Mouse (Mus musculus) heart, embryonic 11.5 days (tissue): ENCODE data around the gene P3h3. TPM values are rescaled to one million over a fixed set of nuclear protein-coding genes. Genes with fewer than 3 reads are reported as not detected.

Experiments
- ATAC-seq: fragments of 200-750 bp; cut with Nextera tagmentation; replicated peaks from 2 replicates; pipeline ENCODE4 v1.8.0; 2017; ENCODE audit warnings: moderate library complexity; ENCODE audit not compliant: insufficient number of reproducible peaks, low FRiP score, low TSS enrichment
- H3K27ac ChIP-seq: fragments of 300-500 bp; sonication (generic); 2 replicates; pipeline ENCODE4 v1.5.1; 2014; ENCODE audit warnings: mild to moderate bottlenecking, low read depth, low read length
- H3K27me3 ChIP-seq: fragments of 300-500 bp; sonication (generic); 2 replicates; pipeline ENCODE4 v1.6.1; 2014; ENCODE audit warnings: mild to moderate bottlenecking, low read length, mixed read lengths; ENCODE audit not compliant: control insufficient read depth, insufficient read depth
- H3K36me3 ChIP-seq: fragments of 300-500 bp; sonication (generic); 2 replicates; pipeline ENCODE4 v1.6.1; 2014; ENCODE audit warnings: mild to moderate bottlenecking, low read length, moderate library complexity, mixed read lengths; ENCODE audit not compliant: control insufficient read depth, insufficient read depth
- H3K4me1 ChIP-seq: fragments of 300-500 bp; sonication (generic); 2 replicates; pipeline ENCODE4 v1.6.1; 2014; ENCODE audit warnings: low read length; ENCODE audit not compliant: control insufficient read depth, insufficient read depth
- H3K4me2 ChIP-seq: fragments of 300-500 bp; sonication (generic); 2 replicates; pipeline ENCODE4 v1.6.1; 2014; ENCODE audit warnings: mild to moderate bottlenecking, moderate library complexity
- H3K4me3 ChIP-seq: fragments of 300-500 bp; sonication (generic); 2 replicates; pipeline ENCODE4 v1.5.1; 2014; ENCODE audit warnings: low read depth, low read length
- H3K9ac ChIP-seq: fragments of 300-500 bp; sonication (generic); 2 replicates; pipeline ENCODE4 v1.6.1; 2014; ENCODE audit warnings: mild to moderate bottlenecking, low read depth, low read length, moderate library complexity
- H3K9me3 ChIP-seq: fragments of 300-500 bp; sonication (generic); replicated peaks from 2 replicates; pipeline ENCODE4 v1.6.1; 2016; ENCODE audit warnings: low read length; ENCODE audit not compliant: control insufficient read depth
- WGBS: fragments of 180-500 bp; shearing (Covaris S2); extraction: QIAGEN DNeasy Blood & Tissue Kit; methylation state at CpG from one replicate; pipeline ENCODE4 v1.1.7; 2014; ENCODE audit not compliant: insufficient replicate concordance; 5-methylcytosine and 5-hydroxymethylcytosine counted together
- polyA plus RNA-seq: library from polyadenylated mRNA; unstranded; fragments of >200 nt; fragmentation: Nextera tagmentation; extraction: Ambion mirVana; gene quantifications from 2 replicates; pipeline ENCODE4 v1.2.1, GENCODE M21; 2014

Gene P3h3
- polyA plus RNA-seq, 1 experiment from 2014 or later = 13.8 TPM

DNA sequence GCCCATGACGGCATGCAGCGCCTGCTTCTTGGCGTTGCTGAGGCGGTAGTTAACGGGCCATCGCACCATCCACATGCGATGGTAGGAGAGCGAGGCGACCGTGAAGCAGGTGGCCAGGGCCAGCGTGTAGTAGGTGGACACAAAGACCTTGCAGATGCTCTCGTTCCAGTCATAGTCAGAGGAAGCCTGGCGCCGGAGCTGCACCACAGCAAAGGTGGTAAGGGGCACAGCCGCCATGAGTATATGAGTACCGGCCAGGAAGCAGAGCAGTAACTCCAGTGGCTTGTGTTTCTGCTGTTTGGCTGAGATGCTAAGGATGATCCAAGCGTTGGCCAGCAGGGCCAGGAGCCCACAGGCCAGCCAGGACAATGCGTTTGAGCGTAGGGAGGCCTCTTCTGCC lies 3.7 kb upstream of the P3h3 start:
- ATAC-seq = no peak
- peaks cover 33% of the 10 kb centered on the region for H3K27me3 ChIP-seq
- 78% methylated on average over 19 of the region's 19 CpGs for WGBS

DNA sequence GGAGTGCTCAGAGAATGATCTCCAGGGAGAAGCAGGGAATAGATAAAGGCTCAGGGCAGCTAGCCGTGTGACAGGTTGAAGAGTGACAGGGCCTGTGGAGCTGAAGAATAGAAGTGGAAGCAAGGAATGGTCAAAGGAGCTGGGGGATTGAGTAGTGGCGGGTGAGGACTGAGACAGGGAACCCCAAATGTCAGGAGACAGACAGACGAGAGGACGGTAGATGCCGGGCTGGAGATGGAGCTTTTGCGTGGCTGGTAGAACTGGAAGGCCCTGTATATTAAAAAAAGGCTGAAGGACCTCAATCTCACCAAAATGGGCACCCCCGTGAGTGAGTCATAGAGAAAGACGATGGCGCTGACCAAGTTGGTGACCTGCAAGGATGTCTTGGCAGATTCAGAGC lies 3.0 kb upstream of the P3h3 start:
- peaks cover 26% of the 10 kb centered on the region for H3K4me1 ChIP-seq
- no peak for ATAC-seq
- no peak overlapping the region for H3K9ac ChIP-seq
- H3K36me3 ChIP-seq = no peaks in the 10 kb centered on the region
- H3K4me2 ChIP-seq = no peak overlapping the region
- 72% methylated on average over 9 of the region's 9 CpGs for WGBS
- no peaks in the 10 kb centered on the region for H3K9me3 ChIP-seq
- H3K4me3 ChIP-seq = no peak overlapping the region
- H3K27ac ChIP-seq = no peak overlapping the region
- H3K27me3 ChIP-seq = peaks cover 33% of the 10 kb centered on the region

More for the DNA sequence above, 3.7 kb upstream of the P3h3 start:
- Histone ChIP-seq H3K36me3 (no peaks in the 10 kb centered on the region), H3K9ac (no peak overlapping the region), H3K4me2 (no peak overlapping the region), H3K9me3 (no peaks in the 10 kb centered on the region), H3K4me1 (peaks cover 20% of the 10 kb centered on the region), H3K4me3 (no peak overlapping the region), H3K27ac (no peak overlapping the region)

DNA sequence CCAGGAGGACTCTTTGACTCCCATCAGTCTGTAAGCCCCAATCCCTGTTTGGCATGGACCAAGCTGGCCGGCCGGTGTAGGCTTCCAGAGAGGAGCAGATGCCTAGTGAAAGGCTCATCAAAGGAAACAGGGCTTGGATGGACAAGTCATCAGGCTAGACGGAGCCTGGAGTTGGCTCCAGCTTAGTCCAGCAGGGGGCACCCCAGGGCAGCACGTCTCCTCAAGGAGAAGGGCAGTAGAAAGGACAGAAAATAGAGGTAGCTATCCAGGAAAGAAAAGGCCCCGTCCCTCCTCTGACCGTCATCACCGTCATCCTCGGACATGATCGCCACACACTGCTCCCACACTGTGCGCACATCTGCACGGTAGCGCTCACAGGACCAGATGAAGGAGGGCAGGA lies 2.2 kb upstream of the P3h3 start:
- Histone ChIP-seq H3K9ac (no peak overlapping the region), H3K27me3 (peaks cover 31% of the 10 kb centered on the region), H3K4me1 (peaks cover 26% of the 10 kb centered on the region), H3K9me3 (no peaks in the 10 kb centered on the region), H3K4me2 (peak overlapping the region; percentile 19; the same call in 1 of the 2 replicates), H3K27ac (no peak overlapping the region), H3K4me3 (no peak overlapping the region; the same call in 1 of the 2 replicates), H3K36me3 (no peaks in the 10 kb centered on the region)
- 0 out of 2 replicates have a peak, but pooled peaks have one; percentile 1 for ATAC-seq
- WGBS = 6% methylated on average over 12 of the region's 12 CpGs

DNA sequence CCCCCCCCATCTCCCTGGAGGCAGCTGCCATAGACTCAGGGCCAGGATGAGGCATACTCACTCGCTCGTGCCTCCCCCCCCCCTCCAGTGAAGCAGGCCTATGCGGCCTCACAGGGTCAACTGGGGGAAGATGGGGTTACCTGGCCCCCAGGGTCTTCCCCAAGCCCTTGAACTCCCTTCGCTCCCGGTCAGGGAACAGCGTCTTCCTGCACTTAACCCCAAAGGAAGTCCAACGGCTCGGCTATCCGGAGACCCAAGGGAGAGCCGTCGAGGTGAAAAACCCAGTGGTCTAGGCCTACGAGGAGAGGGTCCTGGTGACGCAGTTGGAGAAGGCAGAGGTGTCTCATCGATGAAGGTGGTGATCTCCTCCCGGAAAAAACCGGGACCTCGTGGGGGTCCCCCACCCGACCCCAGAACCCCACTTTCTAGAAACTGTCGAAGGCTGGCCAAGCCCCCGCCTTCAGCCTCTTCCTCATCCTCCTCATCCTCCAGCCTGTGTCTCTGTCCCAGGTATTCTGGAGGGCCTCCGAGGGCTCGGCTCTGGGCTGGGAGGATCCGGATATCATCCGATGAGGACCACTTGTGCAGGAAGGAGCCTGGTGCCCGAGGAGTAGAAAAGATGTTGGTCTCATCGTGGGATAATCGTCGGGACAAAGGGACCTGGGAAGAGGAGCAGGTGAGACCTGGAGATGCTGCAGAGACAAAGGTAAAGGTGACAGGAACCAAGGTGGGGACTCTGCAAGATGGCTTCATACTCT lies 1.2 kb upstream of the P3h3 start:
- Histone ChIP-seq H3K27me3 (peaks cover 27% of the 10 kb centered on the region), H3K9ac (no peak overlapping the region), H3K27ac (no peak overlapping the region), H3K4me2 (peak overlapping the region; percentile 92), H3K36me3 (no peaks in the 10 kb centered on the region), H3K4me3 (no peak overlapping the region), H3K4me1 (peaks cover 23% of the 10 kb centered on the region), H3K9me3 (no peaks in the 10 kb centered on the region)
- 69% methylated on average over 28 of the region's 28 CpGs for WGBS
- ATAC-seq = no peak

DNA sequence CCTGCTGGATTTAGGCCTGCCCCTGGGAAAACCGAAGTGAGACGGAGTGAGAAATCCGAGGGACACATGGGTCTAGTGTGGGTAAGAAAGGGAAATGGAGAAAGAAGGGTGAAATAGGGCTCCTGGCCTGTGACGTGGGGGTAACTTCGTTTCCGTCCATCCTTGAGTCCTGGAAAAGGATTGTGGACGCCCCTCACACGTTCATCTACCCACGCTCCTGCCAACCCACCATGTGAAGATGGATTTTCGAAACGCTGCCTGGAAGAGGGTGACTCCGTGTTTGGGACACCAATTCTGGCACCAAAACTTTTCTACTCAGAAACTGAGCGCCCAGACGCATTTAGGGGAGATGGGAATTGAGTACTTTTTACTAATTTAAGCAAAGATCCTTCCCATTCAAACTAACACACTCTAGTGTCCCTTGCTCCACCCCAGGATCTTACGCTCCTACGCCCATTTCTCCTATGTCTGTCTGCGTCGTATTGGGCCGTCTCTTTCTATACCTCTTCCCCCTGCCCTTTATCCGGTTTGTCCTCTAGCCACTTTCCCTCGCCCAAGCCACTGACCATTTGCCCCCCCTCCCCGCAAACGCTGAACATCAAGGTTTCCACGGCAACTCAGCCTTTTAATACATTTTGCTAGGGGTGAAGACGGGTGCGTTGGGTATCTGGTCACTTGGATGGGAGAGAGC lies 433 bp upstream of the P3h3 start:
- Histone ChIP-seq H3K27me3 (peaks cover 27% of the 10 kb centered on the region), H3K4me1 (peaks cover 20% of the 10 kb centered on the region), H3K27ac (peak overlapping the region; percentile 85; the same call in 1 of the 2 replicates), H3K4me2 (peak overlapping the region; percentile 92), H3K9me3 (no peaks in the 10 kb centered on the region), H3K4me3 (peak overlapping the region; percentile 77), H3K9ac (peak overlapping the region; percentile 94), H3K36me3 (no peaks in the 10 kb centered on the region)
- 25% methylated on average over 26 of the region's 26 CpGs for WGBS
- no peak for ATAC-seq

DNA sequence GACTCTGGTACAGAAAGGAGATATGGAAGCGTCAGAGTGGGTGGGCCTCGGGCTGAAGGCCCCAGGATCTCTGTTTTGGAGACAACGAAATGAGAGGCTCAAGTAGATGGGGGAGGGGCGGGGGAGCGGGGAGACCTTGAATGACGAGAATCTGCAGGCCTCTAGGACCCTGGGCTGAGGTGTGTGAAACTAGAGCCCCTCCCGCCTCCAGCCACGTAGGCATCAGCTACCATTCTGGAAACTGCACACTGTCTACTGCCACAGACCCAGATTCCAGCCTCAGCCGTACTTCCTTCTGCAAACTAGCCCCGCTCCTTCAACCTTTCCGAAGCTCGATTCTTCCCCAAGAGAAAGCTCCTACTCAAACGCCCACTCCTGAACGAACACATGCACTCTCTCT lies 1.2 kb downstream of the P3h3 start:
- Histone ChIP-seq H3K27me3 (peaks cover 26% of the 10 kb centered on the region), H3K9me3 (no peaks in the 10 kb centered on the region), H3K4me1 (peaks cover 18% of the 10 kb centered on the region), H3K27ac (peak overlapping the region; percentile 85; the same call in 1 of the 2 replicates), H3K4me2 (peak overlapping the region; percentile 92), H3K9ac (peak overlapping the region; percentile 94), H3K36me3 (no peaks in the 10 kb centered on the region), H3K4me3 (peak overlapping the region; percentile 77)
- no peak; the same call in 1 of the 2 replicates for ATAC-seq
- WGBS = 6% methylated on average over 14 of the region's 14 CpGs

DNA sequence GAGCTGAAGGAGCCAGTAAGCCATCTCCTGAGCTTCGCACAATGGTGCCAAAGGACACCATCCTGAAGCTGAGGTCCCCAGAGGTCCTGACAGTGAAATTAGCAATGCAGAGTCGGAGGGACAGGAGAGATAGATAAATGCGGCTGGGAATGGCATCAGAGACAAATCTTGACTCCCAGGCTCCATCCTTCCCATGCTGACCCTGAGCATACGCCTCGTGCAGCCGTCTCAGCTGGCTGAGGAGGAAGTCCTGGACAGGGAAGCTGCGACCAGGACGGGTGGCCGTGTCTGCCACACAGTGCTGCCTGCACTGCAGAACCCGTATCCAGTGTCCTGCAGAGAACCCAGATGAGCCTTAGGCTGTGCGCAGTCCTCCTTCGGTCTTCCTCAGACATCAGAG lies 2.9 kb downstream of the P3h3 start:
- 53% methylated on average over 12 of the region's 12 CpGs for WGBS

DNA sequence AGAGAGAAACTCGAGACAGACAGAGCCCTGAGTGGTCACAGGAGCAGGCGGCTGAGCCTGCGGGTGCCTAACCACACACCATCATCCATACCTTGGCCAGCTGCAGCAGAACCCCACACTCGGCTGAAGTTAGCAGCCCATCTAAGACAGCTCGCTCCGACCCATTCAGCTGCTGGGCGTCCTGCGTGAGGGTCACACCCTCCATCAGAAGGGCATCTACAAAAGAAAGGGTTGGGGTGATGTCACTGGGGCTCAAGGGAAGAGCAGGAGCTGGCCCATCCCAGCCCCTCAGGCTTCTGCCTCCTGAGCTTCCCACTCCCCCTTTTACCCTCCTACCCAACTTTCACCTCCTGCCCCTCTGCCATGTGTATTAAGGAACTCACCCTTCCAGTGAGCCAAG lies 7.0 kb downstream of the P3h3 start:
- H3K9me3 ChIP-seq = no peaks in the 10 kb centered on the region
- H3K4me2 ChIP-seq = no peak overlapping the region
- no peak for ATAC-seq
- no peaks in the 10 kb centered on the region for H3K4me1 ChIP-seq
- no peak overlapping the region for H3K27ac ChIP-seq
- no peak overlapping the region for H3K9ac ChIP-seq
- no peaks in the 10 kb centered on the region for H3K27me3 ChIP-seq
- no peaks in the 10 kb centered on the region for H3K36me3 ChIP-seq
- H3K4me3 ChIP-seq = no peak overlapping the region
- WGBS = 39% methylated on average over 8 of the region's 8 CpGs

More for the DNA sequence above, 2.9 kb downstream of the P3h3 start:
- no peaks in the 10 kb centered on the region for H3K9me3 ChIP-seq
- H3K4me2 ChIP-seq = no peak overlapping the region
- ATAC-seq = no peak
- H3K27me3 ChIP-seq = peaks cover 19% of the 10 kb centered on the region
- H3K27ac ChIP-seq = no peak overlapping the region
- no peak overlapping the region for H3K4me3 ChIP-seq
- peaks cover 10% of the 10 kb centered on the region for H3K4me1 ChIP-seq
- no peaks in the 10 kb centered on the region for H3K36me3 ChIP-seq
- H3K9ac ChIP-seq = no peak overlapping the region
